ENCODE assay signal across 11 mouse cellular contexts in the genomic region with DNA sequence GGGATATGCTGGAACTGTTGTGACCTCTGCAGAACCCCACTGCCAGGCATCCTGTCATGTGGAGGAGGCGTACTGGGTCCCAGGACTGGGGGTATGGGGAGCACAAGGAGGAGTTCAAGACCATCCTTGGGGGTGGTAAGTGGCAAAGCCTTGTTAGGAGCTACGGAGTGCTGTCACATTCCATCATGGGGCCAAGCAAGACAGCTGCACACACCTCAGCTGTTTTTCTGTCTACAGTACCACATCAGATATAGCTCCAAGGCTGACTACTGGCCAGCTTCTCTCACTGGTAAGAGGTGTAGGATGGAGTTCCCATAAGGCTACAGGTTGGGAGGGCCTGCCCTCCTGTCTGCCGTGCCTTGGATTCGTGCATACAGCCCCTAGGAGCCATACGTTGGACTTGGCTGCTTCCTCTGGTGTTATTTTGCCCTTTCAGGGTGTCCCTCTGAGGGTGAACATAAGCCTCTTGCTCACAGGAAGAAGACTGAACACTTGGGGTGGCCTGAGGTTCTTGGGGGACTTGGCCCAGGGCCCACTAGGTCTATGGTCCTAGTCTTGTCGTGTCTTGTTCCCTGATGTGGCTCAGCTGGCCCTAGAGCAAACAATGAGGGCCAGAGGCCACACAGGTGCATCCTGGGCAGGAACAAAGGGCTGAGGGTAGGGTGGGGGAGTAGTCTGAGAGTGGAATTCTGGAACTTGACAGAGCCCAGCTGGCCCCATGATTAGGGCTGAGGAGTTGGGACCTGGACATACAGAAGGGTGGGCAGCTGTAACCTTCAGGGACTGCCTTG. TPM values are rescaled to one million over a fixed set of nuclear protein-coding genes. Genes with fewer than 3 reads are reported as not detected.
DNase-seq lines count a peak whose midpoint lies in the region; ATAC-seq lines count a peak whose summit lies in the region.
"Had no signal": no experiment of that assay in that cellular context is flagged by ENCODE, and none has a peak within 500 bp of the region (broad histone marks: within the 10 kb centered on the region; RNA-seq: fewer than 3 reads in every experiment).

No protein-coding gene starts in this region.

- H3K36me3 ChIP-seq in forebrain, embryonic 10.5 days (replicated peaks) = peaks cover 36% of the 10 kb centered on the region
- H3K36me3 ChIP-seq in forebrain, embryonic 12.5 days (replicated peaks) = peaks cover 39% of the 10 kb centered on the region
- H3K36me3 ChIP-seq in kidney, embryonic 14.5 days (ENCODE audit: control insufficient read depth, insufficient read depth, low read length) = peaks cover 25% of the 10 kb centered on the region

- no peak for ATAC-seq in forebrain, embryonic 12.5 days (ENCODE audit: low FRiP score)
- ATAC-seq in kidney, embryonic 14.5 days (ENCODE audit: low FRiP score, low TSS enrichment) = peak; percentile 26; the same call in 1 of the 2 replicates

- no peak overlapping the region for H3K4me2 ChIP-seq in forebrain, embryonic 12.5 days
- no peak overlapping the region for H3K4me2 ChIP-seq in kidney, embryonic 14.5 days (replicated peaks; ENCODE audit: low read depth, low read length)
- H3K4me2 ChIP-seq: midbrain, embryonic 12.5 days; stomach, embryonic 15.5 days had no signal

- H3K27me3 ChIP-seq in forebrain, embryonic 10.5 days (ENCODE audit: poor library complexity, severe bottlenecking) = peaks cover 41% of the 10 kb centered on the region
- peaks cover 39% of the 10 kb centered on the region for H3K27me3 ChIP-seq in forebrain, embryonic 12.5 days
- H3K27me3 ChIP-seq in kidney, embryonic 14.5 days (ENCODE audit: control insufficient read depth, insufficient read depth, low read length) = peaks cover 16% of the 10 kb centered on the region

- WGBS in forebrain, embryonic 10.5 days = 80% methylated on average over 6 of the region's 6 CpGs
- WGBS in forebrain, embryonic 12.5 days = 68% methylated on average over 6 of the region's 6 CpGs
- WGBS in kidney, embryonic 14.5 days = 47% methylated on average over 6 of the region's 6 CpGs

- no peaks in the 10 kb centered on the region for H3K9me3 ChIP-seq in forebrain, embryonic 10.5 days
- H3K9me3 ChIP-seq in forebrain, embryonic 12.5 days = no peaks in the 10 kb centered on the region
- H3K9me3 ChIP-seq in kidney, embryonic 14.5 days (ENCODE audit: control insufficient read depth, low read length) = no peaks in the 10 kb centered on the region
- H3K9me3 ChIP-seq: midbrain, embryonic 12.5 days; stomach, embryonic 15.5 days had no signal

- peaks cover 23% of the 10 kb centered on the region for H3K4me1 ChIP-seq in forebrain, embryonic 10.5 days
- H3K4me1 ChIP-seq in forebrain, embryonic 12.5 days = peaks cover 13% of the 10 kb centered on the region
- peaks cover 20% of the 10 kb centered on the region for H3K4me1 ChIP-seq in kidney, embryonic 14.5 days (ENCODE audit: control insufficient read depth, insufficient read depth, low read length)

- H3K9ac ChIP-seq in forebrain, embryonic 12.5 days = no peak overlapping the region
- H3K9ac ChIP-seq in kidney, embryonic 14.5 days (ENCODE audit: low read depth, low read length) = no peak overlapping the region
- H3K9ac ChIP-seq: midbrain, embryonic 12.5 days; stomach, embryonic 15.5 days had no signal

- no peak for DNase-seq in forebrain, embryonic 10.5 days (ENCODE audit: extremely low spot score, low spot score)
- DNase-seq in urinary bladder, postnatal 36 days (ENCODE audit: low spot score in 2 of 2) = peak; percentile 37 to 59
- no peak for DNase-seq in urinary bladder, postnatal 4 days (ENCODE audit: low spot score in 2 of 2)
- peak; percentile 31 for DNase-seq in yolk sac, embryonic 10.5 days (ENCODE audit: low spot score)
- DNase-seq in frontal cortex, postnatal 36 days (ENCODE audit: low spot score in 2 of 2) = no peak
- no peak for DNase-seq in embryo, embryonic 11 days
- DNase-seq: cerebellum, adult 11 months had no signal

- no peak overlapping the region for H3K4me3 ChIP-seq in forebrain, embryonic 10.5 days
- H3K4me3 ChIP-seq in forebrain, embryonic 12.5 days (replicated peaks) = no peak overlapping the region
- no peak overlapping the region for H3K4me3 ChIP-seq in kidney, embryonic 14.5 days (ENCODE audit: low read length)
- H3K4me3 ChIP-seq: midbrain, embryonic 12.5 days; stomach, embryonic 15.5 days had no signal

- H3K27ac ChIP-seq in forebrain, embryonic 10.5 days = 0 out of 2 replicates have a peak overlapping the region, but pooled peaks have one; percentile 30
- H3K27ac ChIP-seq in forebrain, embryonic 12.5 days = no peak overlapping the region
- H3K27ac ChIP-seq in kidney, embryonic 14.5 days (ENCODE audit: low read depth, low read length) = no peak overlapping the region
- H3K27ac ChIP-seq: midbrain, embryonic 12.5 days; stomach, embryonic 15.5 days had no signal

RNA-seq across cellular contexts. Expression of a gene that starts 2.3 kb away (rescaled TPM):
- polyA plus RNA-seq in forebrain, embryonic 10.5 days (2016; fragmentation: Nextera tagmentation; extraction: Ambion mirVana) = 2.0 and 2.5 TPM in 2 replicates
- polyA plus RNA-seq in forebrain, embryonic 12.5 days (2016; fragmentation: Nextera tagmentation; extraction: Ambion mirVana) = 3.2 and 3.6 TPM in 2 replicates
- 5.3 and 7.1 TPM in 2 replicates for polyA plus RNA-seq in kidney, embryonic 14.5 days (2014; fragmentation: Nextera tagmentation; extraction: Ambion mirVana)

Comparison
In these comparisons a context has a peak if more than half of its experiments do, and no peak if none do; other contexts are left out.
1. DNase-seq: peak in urinary bladder, postnatal 36 days (2 of 2) and yolk sac, embryonic 10.5 days (single experiment); none in forebrain, embryonic 10.5 days (single experiment), urinary bladder, postnatal 4 days (0 of 2), frontal cortex, postnatal 36 days (0 of 2) and embryo, embryonic 11 days (single experiment).